Mouse (Mus musculus) kidney, embryonic 16.5 days (tissue): ENCODE results near the gene Smpdl3b. TPM values are rescaled to one million over a fixed set of nuclear protein-coding genes. Genes with fewer than 3 reads are reported as not detected.
A peak's percentile ranks its signal among the peaks of the same experiment; 100 is the strongest.
"Not testable (repeated sequence)": the region's sequence is repeated elsewhere in the genome, so short reads cannot be mapped to it uniquely, and the experiment has no call there.

ENCODE experiments used
- ATAC-seq: fragments of 200-750 bp; cut with Nextera tagmentation; 2 replicates; pipeline ENCODE4 v1.8.0; 2017; ENCODE audit warnings: moderate TSS enrichment; ENCODE audit not compliant: low FRiP score, low TSS enrichment
- H3K27ac ChIP-seq: fragments of 300-500 bp; sonication (generic); 2 replicates; pipeline ENCODE4 v1.5.1; 2014; ENCODE audit warnings: low read length
- H3K27me3 ChIP-seq: fragments of 300-500 bp; sonication (generic); 2 replicates; pipeline ENCODE4 v1.6.1; 2014; ENCODE audit warnings: low read length, control low read depth, mixed read lengths; ENCODE audit not compliant: insufficient read depth
- H3K36me3 ChIP-seq: fragments of 300-500 bp; sonication (generic); 2 replicates; pipeline ENCODE4 v1.6.1; 2014; ENCODE audit warnings: low read length, control low read depth, mixed read lengths; ENCODE audit not compliant: insufficient read depth
- H3K4me1 ChIP-seq: fragments of 300-500 bp; sonication (generic); 2 replicates; pipeline ENCODE4 v1.6.1; 2014; ENCODE audit warnings: low read length, control low read depth, mixed read lengths; ENCODE audit not compliant: insufficient read depth
- H3K4me2 ChIP-seq: fragments of 300-500 bp; sonication (generic); replicated peaks from 2 replicates; pipeline ENCODE4 v1.6.1; 2014; ENCODE audit warnings: low read depth, low read length
- H3K4me3 ChIP-seq: fragments of 300-500 bp; sonication (generic); 2 replicates; pipeline ENCODE4 v1.5.1; 2014; ENCODE audit warnings: mild to moderate bottlenecking, low read length
- H3K9ac ChIP-seq: fragments of 300-500 bp; sonication (generic); replicated peaks from 2 replicates; pipeline ENCODE4 v1.6.1; 2014; ENCODE audit warnings: low read length
- H3K9me3 ChIP-seq: fragments of 300-500 bp; sonication (generic); 2 replicates; pipeline ENCODE4 v1.6.1; 2016; ENCODE audit warnings: low read length, control low read depth
- WGBS: fragments of 180-500 bp; shearing (Covaris S2); extraction: QIAGEN DNeasy Blood & Tissue Kit; methylation state at CpG from one replicate; pipeline ENCODE4 v1.1.7; 2014; 5-methylcytosine and 5-hydroxymethylcytosine counted together
- polyA plus RNA-seq: library from polyadenylated mRNA; unstranded; fragments of >200 nt; fragmentation: Nextera tagmentation; extraction: Ambion mirVana; gene quantifications from 2 replicates; pipeline ENCODE4 v1.2.1, GENCODE M21; 2015

Smpdl3b gene
- polyA plus RNA-seq, 1 experiment from 2014 or later: 11.6 TPM

- no peak for ATAC-seq
- no peaks in the 10 kb centered on the region for H3K9me3 ChIP-seq
- no peak overlapping the region for H3K4me3 ChIP-seq
- 87% methylated on average over 4 of the region's 4 CpGs for WGBS
- no peak overlapping the region for H3K27ac ChIP-seq
- H3K4me2 ChIP-seq: no peak overlapping the region
- H3K27me3 ChIP-seq: peaks cover 15% of the 10 kb centered on the region
- no peak overlapping the region for H3K9ac ChIP-seq
- no peaks in the 10 kb centered on the region for H3K36me3 ChIP-seq
- H3K4me1 ChIP-seq: peaks cover 3% of the 10 kb centered on the region; the same call in 1 of the 2 replicates
Observed at GRCm38 (mm10) chr4:132799845-132800244, 42.8 kb upstream of the Smpdl3b start.

- peaks cover 17% of the 10 kb centered on the region for H3K27me3 ChIP-seq
- not testable (repeated sequence) for H3K9ac ChIP-seq, H3K27ac ChIP-seq, H3K4me1 ChIP-seq, H3K4me2 ChIP-seq, H3K9me3 ChIP-seq, H3K4me3 ChIP-seq, ATAC-seq, H3K36me3 ChIP-seq
- WGBS: 85% methylated on average over 3 of the region's 3 CpGs
Observed at GRCm38 (mm10) chr4:132798666-132799065, 41.6 kb upstream of the Smpdl3b start.

DNA sequence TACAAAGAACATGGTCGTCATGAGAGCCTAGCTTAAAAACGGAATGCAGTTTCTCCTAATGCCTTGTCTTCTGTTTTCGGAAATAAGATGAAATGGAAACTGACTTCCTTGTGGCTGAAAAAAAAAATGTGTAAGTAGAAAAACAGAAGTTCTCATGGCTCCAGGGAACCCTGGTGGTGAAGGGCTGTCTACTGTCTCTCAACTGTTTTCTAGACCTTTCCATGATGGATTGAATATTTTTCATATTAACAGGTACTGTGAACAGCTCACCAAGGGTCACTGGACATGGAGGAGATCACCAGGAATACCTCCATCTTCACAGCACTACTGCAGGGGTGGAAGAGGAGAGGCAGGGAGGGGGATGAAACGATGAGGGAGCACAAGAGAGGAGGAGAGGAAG lies 41.0 kb upstream of the Smpdl3b start:
- Histone ChIP-seq H3K27me3 (peaks cover 17% of the 10 kb centered on the region), H3K9me3 (no peaks in the 10 kb centered on the region), H3K9ac (no peak overlapping the region), H3K4me1 (peaks cover 7% of the 10 kb centered on the region; the same call in 1 of the 2 replicates), H3K27ac (no peak overlapping the region), H3K4me2 (no peak overlapping the region), H3K4me3 (no peak overlapping the region), H3K36me3 (no peaks in the 10 kb centered on the region)
- 64% methylated on average over 4 of the region's 4 CpGs for WGBS
- ATAC-seq: no peak

- H3K4me2 ChIP-seq: no peak overlapping the region
- peaks cover 17% of the 10 kb centered on the region for H3K27me3 ChIP-seq
- H3K36me3 ChIP-seq: no peaks in the 10 kb centered on the region
- H3K4me1 ChIP-seq: peaks cover 7% of the 10 kb centered on the region; the same call in 1 of the 2 replicates
- WGBS: 64% methylated on average over 1 of the region's 1 CpGs
- ATAC-seq: no peak
- no peak overlapping the region for H3K27ac ChIP-seq
- no peak overlapping the region for H3K4me3 ChIP-seq
- no peak overlapping the region for H3K9ac ChIP-seq
- H3K9me3 ChIP-seq: no peaks in the 10 kb centered on the region
Observed at GRCm38 (mm10) chr4:132797461-132797860, 40.4 kb upstream of the Smpdl3b start.

GRCm38 (mm10) chr4:132796196-132796886 lies 39.3 kb upstream of the Smpdl3b start, which contains the start of gene Themis2:
Gene Themis2 (minus strand): TSS chr4:132796387.
- peak within 1 kb of the TSS; percentile 59 for H3K9ac ChIP-seq
- H3K27me3 ChIP-seq: peaks cover 17% of the 10 kb centered on the region
- H3K4me2 ChIP-seq: peak within 1 kb of the TSS; percentile 57
- H3K27ac ChIP-seq: no peak within 1 kb of the TSS
- H3K4me3 ChIP-seq: peak within 1 kb of the TSS; percentile 37
- ATAC-seq: no peak
- H3K36me3 ChIP-seq: no peaks in the 10 kb centered on the region
- peaks cover 7% of the 10 kb centered on the region; the same call in 1 of the 2 replicates for H3K4me1 ChIP-seq
- no peaks in the 10 kb centered on the region for H3K9me3 ChIP-seq
- WGBS: 2% methylated on average over 21 of the region's 21 CpGs

- 51% methylated on average over 7 of the region's 7 CpGs for WGBS
- no peak overlapping the region for H3K4me3 ChIP-seq
Observed at GRCm38 (mm10) chr4:132795171-132795570, 38.1 kb upstream of the Smpdl3b start.

GRCm38 (mm10) chr4:132794760-132795159 lies 37.7 kb upstream of the Smpdl3b start:
- Histone ChIP-seq H3K9me3 (no peaks in the 10 kb centered on the region), H3K4me3 (no peak overlapping the region), H3K36me3 (no peaks in the 10 kb centered on the region), H3K4me1 (peaks cover 7% of the 10 kb centered on the region; the same call in 1 of the 2 replicates), H3K4me2 (no peak overlapping the region), H3K9ac (no peak overlapping the region), H3K27me3 (peaks cover 17% of the 10 kb centered on the region), H3K27ac (no peak overlapping the region)
- ATAC-seq: no peak
- WGBS: 76% methylated on average over 8 of the region's 8 CpGs

More at GRCm38 (mm10) chr4:132795171-132795570, 38.1 kb upstream of the Smpdl3b start:
- no peak overlapping the region for H3K9ac ChIP-seq
- no peaks in the 10 kb centered on the region for H3K9me3 ChIP-seq
- H3K36me3 ChIP-seq: no peaks in the 10 kb centered on the region
- H3K27ac ChIP-seq: no peak overlapping the region
- H3K4me2 ChIP-seq: no peak overlapping the region
- ATAC-seq: no peak
- peaks cover 7% of the 10 kb centered on the region; the same call in 1 of the 2 replicates for H3K4me1 ChIP-seq
- peaks cover 17% of the 10 kb centered on the region for H3K27me3 ChIP-seq

DNA sequence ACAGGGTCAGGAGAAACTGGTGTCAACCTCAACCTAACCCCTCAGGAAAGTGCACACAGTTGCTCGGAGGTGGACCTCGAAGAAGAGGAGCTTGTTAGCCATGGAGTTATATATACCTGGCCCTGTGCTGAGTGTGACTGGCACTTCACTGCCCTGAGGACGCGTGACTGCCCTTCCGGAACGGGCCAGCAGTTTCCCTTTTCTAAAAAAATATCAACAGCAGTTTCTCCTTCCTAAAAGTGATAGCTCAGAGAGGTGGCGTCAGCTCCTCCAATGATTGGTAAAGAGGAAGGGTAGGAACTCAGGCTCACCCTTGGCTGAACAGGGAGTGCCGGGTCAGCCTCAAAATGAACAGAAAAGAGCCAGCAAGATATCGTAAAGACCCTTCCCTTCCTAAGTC lies 37.0 kb upstream of the Smpdl3b start:
- ATAC-seq: no peak
- peaks cover 7% of the 10 kb centered on the region; the same call in 1 of the 2 replicates for H3K4me1 ChIP-seq
- WGBS: 22% methylated on average over 9 of the region's 9 CpGs
- H3K9me3 ChIP-seq: no peaks in the 10 kb centered on the region
- H3K4me2 ChIP-seq: no peak overlapping the region
- no peak overlapping the region for H3K27ac ChIP-seq
- H3K36me3 ChIP-seq: no peaks in the 10 kb centered on the region
- no peak overlapping the region for H3K9ac ChIP-seq
- peaks cover 17% of the 10 kb centered on the region for H3K27me3 ChIP-seq
- no peak overlapping the region for H3K4me3 ChIP-seq

DNA sequence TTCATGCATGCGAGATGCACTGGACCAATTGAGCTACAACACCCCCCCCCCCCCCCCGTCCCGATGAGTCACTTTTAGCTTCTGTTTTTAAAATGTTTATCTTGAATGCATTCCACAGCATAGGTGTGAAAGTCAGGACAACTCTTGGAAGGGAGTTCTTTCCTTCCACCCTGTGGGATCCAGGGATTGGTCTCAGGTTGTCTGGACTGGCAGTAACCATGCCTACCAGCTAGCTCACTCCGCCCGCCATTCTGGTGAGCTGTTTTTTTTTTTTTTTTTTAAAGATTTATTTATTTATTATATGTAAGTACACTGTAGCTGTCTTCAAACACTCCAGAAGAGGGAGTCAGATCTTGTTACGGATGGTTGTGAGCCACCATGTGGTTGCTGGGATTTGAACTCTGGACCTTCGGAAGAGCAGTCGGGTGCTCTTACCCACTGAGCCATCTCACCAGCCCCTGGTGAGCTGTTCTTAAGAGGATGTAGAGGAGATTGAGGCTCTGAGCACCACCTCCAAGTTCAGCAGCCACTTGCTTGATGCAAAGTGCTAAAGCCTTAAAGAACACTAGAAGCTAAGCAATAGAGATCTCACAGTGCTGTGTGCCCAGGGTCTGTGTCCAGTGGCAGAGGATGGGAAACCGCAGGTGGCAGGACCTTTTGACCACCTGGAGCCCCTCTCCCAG lies 36.4 kb upstream of the Smpdl3b start:
- H3K4me1 ChIP-seq, ATAC-seq, H3K4me2 ChIP-seq, H3K27ac ChIP-seq, H3K9me3 ChIP-seq, H3K36me3 ChIP-seq, H3K4me3 ChIP-seq, H3K9ac ChIP-seq: not testable (repeated sequence)
- 72% methylated on average over 8 of the region's 9 CpGs for WGBS
- H3K27me3 ChIP-seq: peaks cover 17% of the 10 kb centered on the region

- peaks cover under 1% of the 10 kb centered on the region for H3K27me3 ChIP-seq
- ATAC-seq: no peak
- no peaks in the 10 kb centered on the region for H3K36me3 ChIP-seq
- H3K27ac ChIP-seq: no peak overlapping the region
- peaks cover 5% of the 10 kb centered on the region; the same call in 1 of the 2 replicates for H3K4me1 ChIP-seq
- H3K9me3 ChIP-seq: no peaks in the 10 kb centered on the region
- H3K4me2 ChIP-seq: no peak overlapping the region
- no peak overlapping the region for H3K4me3 ChIP-seq
- H3K9ac ChIP-seq: no peak overlapping the region
- 86% methylated on average over 8 of the region's 8 CpGs for WGBS
Observed at GRCm38 (mm10) chr4:132789731-132790130, 32.7 kb upstream of the Smpdl3b start.
